Mouse (Mus musculus) midbrain, postnatal 0 days (tissue): Measurements from ENCODE around the gene Ryr2. TPM values are rescaled to one million over a fixed set of nuclear protein-coding genes. Genes with fewer than 3 reads are reported as not detected.
A peak's percentile ranks its signal among the peaks of the same experiment; 100 is the strongest.

ENCODE experiments used
- ATAC-seq: fragments of 200-750 bp; cut with Nextera tagmentation; 2 replicates; pipeline ENCODE4 v1.8.0; 2017; ENCODE audit warnings: moderate number of reproducible peaks, mild to moderate bottlenecking, moderate TSS enrichment, moderate library complexity; ENCODE audit not compliant: low FRiP score
- DNase-seq: peaks from one replicate; pipeline ENCODE4 v3.0.0-alpha.2; 2015; ENCODE audit warnings: low spot score
- H3K27ac ChIP-seq: fragments of 300-500 bp; sonication (generic); 2 replicates; pipeline ENCODE4 v1.5.1; 2014; ENCODE audit warnings: low read depth, mild to moderate bottlenecking, low read length, mixed read lengths
- H3K27me3 ChIP-seq: fragments of 300-500 bp; sonication (generic); 2 replicates; pipeline ENCODE4 v1.6.1; 2014; ENCODE audit warnings: low read length, control low read depth, mixed read lengths; ENCODE audit not compliant: insufficient read depth
- H3K36me3 ChIP-seq: fragments of 300-500 bp; sonication (generic); 2 replicates; pipeline ENCODE4 v1.6.1; 2014; ENCODE audit warnings: low read length, control low read depth, mixed read lengths; ENCODE audit not compliant: insufficient read depth
- H3K4me1 ChIP-seq: fragments of 300-500 bp; sonication (generic); 2 replicates; pipeline ENCODE4 v1.6.1; 2014; ENCODE audit warnings: mild to moderate bottlenecking, control low read depth, antibody characterized with exemption, low read length, mixed read lengths; ENCODE audit not compliant: insufficient read depth
- H3K4me2 ChIP-seq: fragments of 300-500 bp; sonication (generic); 2 replicates; pipeline ENCODE4 v1.6.1; 2014; ENCODE audit warnings: low read depth, mild to moderate bottlenecking, low read length, mixed read lengths; ENCODE audit not compliant: poor library complexity, severe bottlenecking
- H3K4me3 ChIP-seq: fragments of 300-500 bp; sonication (generic); 2 replicates; pipeline ENCODE4 v1.5.1; 2014; ENCODE audit warnings: low read depth, mild to moderate bottlenecking, low read length, moderate library complexity
- H3K9ac ChIP-seq: fragments of 300-500 bp; sonication (generic); replicated peaks from 2 replicates; pipeline ENCODE4 v1.6.1; 2014; ENCODE audit warnings: mild to moderate bottlenecking, low read length, moderate library complexity, mixed read lengths; ENCODE audit not compliant: poor library complexity, severe bottlenecking
- H3K9me3 ChIP-seq: fragments of 300-500 bp; sonication (generic); 2 replicates; pipeline ENCODE4 v1.6.1; 2016; ENCODE audit warnings: low read length, control low read depth
- CTCF ChIP-seq: IDR thresholded peaks from 2 replicates; pipeline ENCODE4 v1.5.1; 2016; ENCODE audit warnings: antibody characterized with exemption, mild to moderate bottlenecking
- WGBS: fragments of 180-500 bp; shearing (Covaris S2); extraction: QIAGEN DNeasy Blood & Tissue Kit; methylation state at CpG from one replicate; pipeline ENCODE4 v1.1.7; 2014; 5-methylcytosine and 5-hydroxymethylcytosine counted together
- polyA plus RNA-seq: library from polyadenylated mRNA; unstranded; fragments of >200 nt; fragmentation: Nextera tagmentation; extraction: Ambion mirVana; gene quantifications from 2 replicates; pipeline ENCODE4 v1.2.1, GENCODE M21; 2015
- total RNA-seq: library from RNA; depleted of rRNA; stranded (reverse); fragments of >200 nt; gene quantifications from 2 replicates; pipeline ENCODE4 v1.2.3, GENCODE M21; 2014

Gene Ryr2
- total and polyA plus RNA-seq, 2 experiments from 2014 or later, result 3.5 to 22.5 TPM

DNA sequence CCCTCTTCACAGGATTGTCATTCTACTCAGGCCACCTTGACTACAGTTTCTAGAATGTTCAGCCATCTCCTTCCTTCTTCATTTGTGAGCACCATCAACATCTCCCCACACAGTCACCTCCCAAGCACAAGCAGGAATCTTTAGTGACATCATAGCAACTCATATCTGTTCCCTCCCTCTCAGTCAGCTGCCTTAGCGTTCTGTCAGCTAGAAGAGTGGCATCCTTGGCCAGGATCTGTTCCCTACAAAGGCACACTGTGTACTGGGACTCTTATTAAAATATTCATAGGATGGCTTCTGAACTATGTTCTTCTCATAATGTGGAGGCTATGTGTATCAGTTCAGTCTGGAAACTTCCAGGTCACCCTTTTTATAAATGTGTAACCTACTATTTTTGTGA lies 8.1 kb upstream of the Ryr2 start:
- no peak for DNase-seq
- Histone ChIP-seq H3K9me3 (no peaks in the 10 kb centered on the region), H3K4me2 (no peak overlapping the region), H3K4me3 (no peak overlapping the region), H3K27me3 (no peaks in the 10 kb centered on the region), H3K4me1 (no peaks in the 10 kb centered on the region), H3K27ac (no peak overlapping the region), H3K9ac (no peak overlapping the region), H3K36me3 (no peaks in the 10 kb centered on the region)
- TF ChIP-seq CTCF, result no peak
- 83% methylated on average over 1 of the region's 1 CpGs for WGBS
- no peak for ATAC-seq

DNA sequence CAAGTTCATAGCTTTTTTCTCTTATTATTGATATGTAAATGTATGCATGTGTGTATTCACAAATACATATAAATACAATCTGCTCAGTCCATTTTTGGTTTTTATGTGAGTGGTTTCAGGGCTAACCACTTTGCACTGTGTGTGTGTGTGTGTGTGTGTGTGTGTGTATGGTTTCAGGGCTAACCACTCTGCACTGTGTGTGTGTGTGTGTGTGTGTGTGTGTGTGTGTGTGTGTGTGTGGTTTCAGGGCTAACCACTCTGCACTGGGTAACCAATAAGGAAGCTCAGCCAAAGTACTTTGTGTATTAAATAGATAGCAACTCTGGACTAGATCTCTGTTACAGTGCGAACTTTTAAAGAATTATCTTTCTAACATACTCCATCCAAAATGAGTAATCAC lies 2.2 kb upstream of the Ryr2 start:
- no peak for ATAC-seq
- Histone ChIP-seq H3K4me3 (no peak overlapping the region), H3K36me3 (no peaks in the 10 kb centered on the region), H3K4me1 (no peaks in the 10 kb centered on the region), H3K4me2 (no peak overlapping the region), H3K9ac (no peak overlapping the region), H3K27me3 (no peaks in the 10 kb centered on the region), H3K9me3 (no peaks in the 10 kb centered on the region), H3K27ac (no peak overlapping the region)
- no peak for DNase-seq
- TF ChIP-seq CTCF, result no peak
- 100% methylated on average over 1 of the region's 1 CpGs for WGBS

GRCm38 (mm10) chr13:12105830-12106628 lies 716 bp downstream of the Ryr2 start:
- peak; percentile 50 for TF ChIP-seq CTCF
- Histone ChIP-seq H3K4me2 (peak overlapping the region; percentile 75), H3K27ac (peak overlapping the region; percentile 87), H3K4me1 (no peaks in the 10 kb centered on the region), H3K9ac (peak overlapping the region; percentile 92), H3K27me3 (no peaks in the 10 kb centered on the region), H3K9me3 (no peaks in the 10 kb centered on the region), H3K4me3 (peak overlapping the region; percentile 89), H3K36me3 (no peaks in the 10 kb centered on the region)
- WGBS, result 1% methylated on average over 66 of the region's 67 CpGs
- DNase-seq, result peak; percentile 65
- peak; percentile 88 for ATAC-seq

GRCm38 (mm10) chr13:12105231-12105829 lies 1.4 kb downstream of the Ryr2 start:
- no peak for TF ChIP-seq CTCF
- Histone ChIP-seq H3K36me3 (no peaks in the 10 kb centered on the region), H3K4me3 (peak overlapping the region; percentile 89), H3K4me2 (peak overlapping the region; percentile 75), H3K9ac (peak overlapping the region; percentile 92), H3K27me3 (no peaks in the 10 kb centered on the region), H3K4me1 (no peaks in the 10 kb centered on the region), H3K27ac (no peak overlapping the region; the same call in 1 of the 2 replicates), H3K9me3 (no peaks in the 10 kb centered on the region)
- DNase-seq (peak; percentile 45), ATAC-seq (peak; percentile 18; the same call in 1 of the 2 replicates)
- WGBS, result 1% methylated on average over 17 of the region's 17 CpGs

DNA sequence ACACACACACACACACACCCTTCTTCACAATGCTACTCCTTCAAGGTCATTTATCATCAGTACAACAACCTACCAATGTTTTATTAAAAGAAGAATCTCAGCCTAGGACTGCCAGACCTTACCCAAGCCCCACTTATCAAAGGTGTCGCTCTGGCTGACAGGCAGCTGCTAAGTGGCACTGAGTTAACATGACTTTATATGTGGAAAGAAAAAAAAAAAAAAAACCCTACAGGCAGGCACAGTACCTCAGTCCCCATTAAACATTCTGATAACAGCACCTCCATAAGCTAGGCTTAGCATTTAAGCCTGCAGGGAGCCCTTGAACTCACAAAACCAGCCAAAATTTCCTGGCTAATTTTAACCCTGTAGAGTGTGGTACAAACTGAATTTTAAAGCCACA lies 2.4 kb downstream of the Ryr2 start:
- Histone ChIP-seq H3K4me3 (peak overlapping the region; percentile 89), H3K4me1 (no peaks in the 10 kb centered on the region), H3K9me3 (no peaks in the 10 kb centered on the region), H3K27me3 (no peaks in the 10 kb centered on the region), H3K27ac (no peak overlapping the region), H3K4me2 (peak overlapping the region; percentile 75), H3K36me3 (no peaks in the 10 kb centered on the region), H3K9ac (no peak overlapping the region)
- 40% methylated on average over 1 of the region's 1 CpGs for WGBS
- ATAC-seq (no peak), DNase-seq (no peak)
- no peak for TF ChIP-seq CTCF

GRCm38 (mm10) chr13:12103017-12103416 lies 3.7 kb downstream of the Ryr2 start:
- Histone ChIP-seq H3K4me1 (no peaks in the 10 kb centered on the region), H3K36me3 (no peaks in the 10 kb centered on the region), H3K4me3 (no peak overlapping the region), H3K9me3 (no peaks in the 10 kb centered on the region), H3K27me3 (no peaks in the 10 kb centered on the region), H3K9ac (no peak overlapping the region), H3K27ac (no peak overlapping the region), H3K4me2 (peak overlapping the region; percentile 75)
- ATAC-seq (no peak), DNase-seq (no peak)
- TF ChIP-seq CTCF, result no peak
- 58% methylated on average over 3 of the region's 3 CpGs for WGBS
